Mouse (Mus musculus) kidney, adult 9 months (tissue): ENCODE measurements around the gene Kbtbd4.

Source experiments
- DNase-seq: peaks from one replicate; pipeline ENCODE4 v3.0.0; 2022

The Kbtbd4 gene

GRCm38 (mm10) chr2:90960012-90960411 is 55.5 kb downstream of the Kbtbd4 start:
- no peak for DNase-seq
